Mouse (Mus musculus): ENCODE measurements around the gene Kcnj10. TPM values are rescaled to one million over a fixed set of nuclear protein-coding genes. Genes with fewer than 3 reads are reported as not detected.

Kcnj10 gene
- total and polyA plus RNA-seq, 3 experiments: 0.04 to 0.72 TPM; not detected in 1

DNA sequence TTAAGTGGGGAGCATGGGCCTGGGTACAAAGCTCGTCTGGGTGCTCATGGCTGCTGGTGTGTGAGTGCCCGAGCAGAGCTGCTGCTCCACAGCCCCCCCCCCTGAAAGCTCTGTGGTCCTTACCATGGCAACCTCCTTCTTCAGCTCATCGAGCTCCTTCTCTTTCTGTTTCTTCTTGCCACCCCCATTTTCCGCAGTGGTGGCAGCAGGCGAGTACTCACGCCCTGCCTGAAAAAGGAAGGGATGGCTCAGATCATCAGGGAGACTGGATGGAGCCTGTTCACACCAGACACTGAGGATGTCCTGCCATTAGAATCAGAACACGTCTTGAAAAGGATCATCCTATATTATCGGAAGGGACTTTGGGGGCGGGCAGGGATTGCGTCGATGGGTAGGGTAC, 47.6 kb upstream of the Kcnj10 start:
- peaks cover 9 to 21% of the 10 kb centered on the region in 2 experiments for H3K27me3 ChIP-seq (ENCODE audit: control insufficient read depth in 1 of 2, insufficient read depth in 2 of 2, low read length in 2 of 2)
- H3K79me2 ChIP-seq (ENCODE audit: control insufficient read depth, insufficient read depth, low read length, poor library complexity): no peaks in the 10 kb centered on the region
- H3K27ac ChIP-seq (ENCODE audit: control insufficient read depth, low read depth, low read length): no peak overlapping the region
- TF ChIP-seq USF1 (IDR thresholded peaks at IDR 0.05; ENCODE audit: low read depth, low read length): no peak
- TF ChIP-seq ETS1 (IDR thresholded peaks at IDR 0.05; ENCODE audit: low read depth, low read length): no peak
- TF ChIP-seq ZKSCAN1 (IDR thresholded peaks at IDR 0.05; ENCODE audit: low read depth, low read length): no peak
- TF ChIP-seq USF2 (IDR thresholded peaks at IDR 0.05; ENCODE audit: borderline replicate concordance in 1 of 2, insufficient read depth in 1 of 2, low read depth in 1 of 2, low read length in 2 of 2): no peak
- TF ChIP-seq ZMIZ1 (IDR thresholded peaks at IDR 0.05; ENCODE audit: low read depth, low read length): no peak
- no peak for TF ChIP-seq ZNF384 (IDR thresholded peaks at IDR 0.05; ENCODE audit: low read depth, low read length)
- TF ChIP-seq MYB (IDR thresholded peaks at IDR 0.05; ENCODE audit: low read depth, low read length): no peak
- TF ChIP-seq MAX (IDR thresholded peaks at IDR 0.05; ENCODE audit: low read length): no peak
- TF ChIP-seq MYC (IDR thresholded peaks at IDR 0.05; ENCODE audit: low read depth, low read length): no peak
- TF ChIP-seq SIN3A (IDR thresholded peaks at IDR 0.05; ENCODE audit: low read length): no peak
- no peak for TF ChIP-seq SMC3 (IDR thresholded peaks at IDR 0.05; ENCODE audit: low read depth, low read length)
- TF ChIP-seq MXI1 (IDR thresholded peaks at IDR 0.05; ENCODE audit: low read depth, low read length): no peak
- no peak for TF ChIP-seq CHD1 (IDR thresholded peaks at IDR 0.05; ENCODE audit: low read depth, low read length)
- peaks cover 0 to 8% of the 10 kb centered on the region in 2 experiments; a peak in 2 of 4 replicates for H3K4me1 ChIP-seq (ENCODE audit: control insufficient read depth in 1 of 2, insufficient read depth in 2 of 2, low read length in 2 of 2)
- H3K9ac ChIP-seq (ENCODE audit: control insufficient read depth, low read depth, low read length, poor library complexity, severe bottlenecking): no peak overlapping the region
- H3K4me3 ChIP-seq (ENCODE audit: control insufficient read depth in 1 of 2, insufficient read depth in 1 of 2, low read depth in 2 of 2, low read length in 2 of 2): no peak overlapping the region
- no peak for DNase-seq (ENCODE audit: low read depth, low spot score)
- H3K36me3 ChIP-seq (ENCODE audit: control insufficient read depth in 1 of 2, insufficient read depth in 2 of 2, low read length in 2 of 2): peaks cover 0 to 7% of the 10 kb centered on the region in 2 experiments; a peak in 1 of 4 replicates
- H3K9me3 ChIP-seq (replicated peaks; ENCODE audit: insufficient read depth, low read length): no peaks in the 10 kb centered on the region

DNA sequence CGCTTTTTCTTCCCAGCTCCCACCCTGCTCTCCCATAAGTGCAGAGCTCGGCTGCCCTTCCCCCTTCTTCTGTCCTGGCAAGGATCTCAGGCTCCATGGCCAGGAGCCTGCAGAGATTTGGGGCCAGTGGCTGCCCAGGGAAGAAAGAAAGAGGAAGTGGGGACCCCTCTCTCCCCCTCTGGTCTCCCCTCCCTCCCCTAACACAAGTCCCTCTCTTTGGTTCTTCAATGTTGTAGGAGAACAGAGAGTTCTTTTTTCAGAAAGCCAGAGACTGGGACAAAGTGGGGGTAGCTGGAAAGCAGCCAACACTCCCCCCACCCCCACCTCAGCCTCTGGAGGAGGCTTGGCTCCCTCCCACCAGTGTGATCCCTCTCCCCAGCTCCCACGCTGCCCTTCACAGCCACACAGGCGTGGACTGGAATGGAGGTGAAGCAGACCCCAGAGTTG, 45.2 kb upstream of the Kcnj10 start:
- Histone ChIP-seq H3K9me3 (replicated peaks; ENCODE audit: insufficient read depth, low read length) (no peaks in the 10 kb centered on the region), H3K9ac (ENCODE audit: control insufficient read depth, low read depth, low read length, poor library complexity, severe bottlenecking) (no peak overlapping the region), H3K27me3 (ENCODE audit: control insufficient read depth in 1 of 2, insufficient read depth in 2 of 2, low read length in 2 of 2) (peaks cover 9 to 21% of the 10 kb centered on the region in 2 experiments), H3K4me3 (ENCODE audit: control insufficient read depth in 1 of 2, insufficient read depth in 1 of 2, low read depth in 2 of 2, low read length in 2 of 2) (no peak overlapping the region), H3K27ac (ENCODE audit: control insufficient read depth, low read depth, low read length) (no peak overlapping the region), H3K36me3 (ENCODE audit: control insufficient read depth in 1 of 2, insufficient read depth in 2 of 2, low read length in 2 of 2) (no peaks in the 10 kb centered on the region), H3K4me1 (ENCODE audit: control insufficient read depth in 1 of 2, insufficient read depth in 2 of 2, low read length in 2 of 2) (no peaks in the 10 kb centered on the region), H3K79me2 (ENCODE audit: control insufficient read depth, insufficient read depth, low read length, poor library complexity) (no peaks in the 10 kb centered on the region)
- no peak for DNase-seq (ENCODE audit: low read depth, low spot score)
- no peak for TF ChIP-seq ETS1 (IDR thresholded peaks at IDR 0.05; ENCODE audit: low read depth, low read length)
- TF ChIP-seq POLR2AphosphoS5 (IDR thresholded peaks at IDR 0.05; ENCODE audit: borderline replicate concordance, low read depth, low read length): no peak
- TF ChIP-seq MAX (IDR thresholded peaks at IDR 0.05; ENCODE audit: low read length): no peak
- no peak for TF ChIP-seq POLR2A (IDR thresholded peaks at IDR 0.05; ENCODE audit: control insufficient read depth in 1 of 2, insufficient read depth in 1 of 2, low read depth in 1 of 2, low read length in 2 of 2, poor library complexity in 1 of 2)
- TF ChIP-seq TCF12 (IDR thresholded peaks at IDR 0.05; ENCODE audit: low read depth, low read length): no peak
- TF ChIP-seq TBP (IDR thresholded peaks at IDR 0.05; ENCODE audit: low read depth, low read length): no peak
- no peak for TF ChIP-seq BHLHE40 (IDR thresholded peaks at IDR 0.05; ENCODE audit: borderline replicate concordance, low read depth, low read length)
- no peak for TF ChIP-seq GATA1 (IDR thresholded peaks at IDR 0.05; ENCODE audit: low read depth, low read length)
- TF ChIP-seq MXI1 (IDR thresholded peaks at IDR 0.05; ENCODE audit: low read depth, low read length): no peak
- no peak for TF ChIP-seq GABPA (IDR thresholded peaks at IDR 0.05; ENCODE audit: low read depth, low read length)
- TF ChIP-seq USF1 (IDR thresholded peaks at IDR 0.05; ENCODE audit: low read depth, low read length): no peak
